Mouse (Mus musculus): ENCODE measurements at regions not wholly inside any gene's neighbourhood (a gene's known extent, or its start where the extent isn't known, plus 50 kb on each side); places are given as distances from the start of the nearest gene placed in this dataset.

DNA sequence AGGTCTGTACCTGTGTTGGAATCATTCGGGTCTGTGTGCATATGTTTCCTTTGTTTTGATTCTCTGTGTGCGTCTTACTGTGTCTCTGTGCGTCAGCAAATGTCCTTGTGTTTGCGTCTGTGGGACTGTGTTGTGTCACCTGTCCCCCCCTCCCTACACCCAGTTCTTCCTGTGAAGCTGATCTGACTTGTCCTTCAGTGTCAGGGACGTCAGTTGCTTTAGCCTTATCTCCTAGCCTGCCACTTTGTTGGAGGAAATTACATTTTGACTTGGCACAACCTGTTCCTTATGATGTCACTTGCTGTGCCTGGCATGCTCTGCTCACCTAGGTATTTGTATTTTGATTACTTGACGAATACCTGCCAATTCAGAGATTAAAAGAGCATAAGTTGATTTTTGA lies 90.4 kb upstream of the Cpeb4 start:
- no peak for DNase-seq (ENCODE audit: low spot score in 2 of 2)

DNA sequence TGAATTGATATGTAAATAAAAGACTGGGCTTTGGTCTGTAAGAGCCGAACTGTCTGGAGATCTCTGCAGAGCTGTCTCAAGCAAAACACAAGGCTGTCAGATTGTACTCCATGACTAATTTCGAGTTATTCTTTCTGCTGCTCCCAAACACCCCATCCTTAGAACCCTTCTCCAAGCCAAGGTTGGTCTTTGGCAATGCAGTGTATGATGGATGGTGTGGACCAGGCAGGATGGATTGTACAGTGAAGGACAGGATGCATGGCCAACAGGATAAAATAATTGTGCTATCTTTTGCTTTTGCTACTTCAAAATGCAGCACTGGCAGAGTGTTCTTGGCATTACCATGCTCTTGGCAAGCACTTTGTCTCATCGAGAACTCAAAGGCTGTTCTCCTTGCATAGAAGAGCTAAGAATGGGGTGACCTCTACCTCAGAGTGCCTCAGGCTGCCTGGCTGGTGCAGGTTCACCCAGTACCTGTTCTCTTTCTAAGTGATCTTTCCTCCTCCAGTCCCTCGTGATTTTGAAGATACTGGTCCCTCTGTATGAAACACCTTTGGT lies 88.4 kb upstream of the Cpeb4 start:
- no peak for DNase-seq (ENCODE audit: low spot score in 2 of 2)

DNA sequence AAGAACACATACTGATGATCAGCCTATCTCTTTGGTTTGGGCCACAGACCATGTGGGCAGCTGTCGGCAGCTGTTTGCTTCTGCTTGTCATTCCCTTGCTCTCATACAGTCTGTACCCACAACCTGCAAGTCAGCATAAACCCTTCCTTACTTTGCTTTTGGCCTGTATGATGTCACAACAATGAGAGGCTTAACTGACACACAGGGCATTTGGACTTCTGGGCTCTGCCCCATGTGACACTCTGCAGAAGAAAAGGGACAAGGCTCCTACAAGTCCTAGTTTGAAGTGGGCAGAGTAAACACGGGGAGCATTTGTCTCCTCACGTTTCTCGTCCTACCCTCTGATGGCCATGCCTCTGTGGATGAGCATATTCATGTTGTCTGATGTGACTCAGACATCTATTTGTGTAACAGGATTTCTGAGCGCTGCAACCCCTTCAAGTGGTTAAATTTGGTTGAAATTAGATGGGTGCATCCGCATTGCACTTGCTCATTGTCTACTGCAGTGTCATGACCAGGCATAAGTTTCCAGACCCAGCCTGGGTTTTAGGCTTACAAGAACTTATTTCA lies 87.6 kb upstream of the Cpeb4 start:
- no peak for DNase-seq (ENCODE audit: low spot score in 2 of 2)

DNA sequence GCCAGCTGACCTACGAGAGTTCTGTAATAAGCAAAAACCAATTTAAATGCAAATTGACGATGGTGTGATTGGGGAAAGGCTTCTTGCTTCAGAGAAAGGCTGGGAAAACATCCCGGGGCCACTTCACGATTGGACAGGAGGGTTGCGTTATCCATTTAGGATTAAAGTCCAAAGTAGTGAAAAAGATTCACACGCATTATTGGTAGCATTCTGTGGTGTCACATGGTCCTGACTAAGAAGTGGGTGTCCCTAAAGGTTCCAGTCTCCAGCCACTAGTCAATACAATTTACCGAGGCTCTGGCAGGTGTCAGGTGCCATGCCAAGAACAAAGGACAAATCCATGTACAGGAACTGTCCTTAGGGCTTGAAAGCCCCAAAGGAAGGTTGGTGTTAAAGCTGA lies 86.9 kb upstream of the Cpeb4 start:
- DNase-seq (ENCODE audit: low spot score in 2 of 2): no peak

DNA sequence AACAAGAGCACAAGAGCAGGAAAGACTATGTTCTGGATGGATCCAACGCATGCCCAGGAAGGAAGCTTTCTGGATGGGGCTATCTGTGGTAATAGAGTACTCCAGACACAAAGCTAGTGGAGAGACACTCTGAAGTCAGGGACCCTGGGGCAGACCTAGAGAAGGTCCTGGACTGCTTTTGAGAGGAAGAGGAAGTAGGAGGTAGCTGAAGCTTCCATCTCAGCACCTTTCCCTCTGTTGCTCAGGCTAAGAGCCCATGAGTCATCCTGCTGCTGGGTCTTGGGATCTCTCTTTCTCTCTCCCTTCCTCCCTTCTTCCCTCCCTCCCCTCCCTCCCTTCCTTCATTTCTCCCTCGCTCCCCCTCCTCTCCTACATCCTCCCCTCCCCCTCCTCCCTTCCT lies 84.6 kb upstream of the Cpeb4 start:
- DNase-seq (ENCODE audit: low spot score in 2 of 2): no peak

DNA sequence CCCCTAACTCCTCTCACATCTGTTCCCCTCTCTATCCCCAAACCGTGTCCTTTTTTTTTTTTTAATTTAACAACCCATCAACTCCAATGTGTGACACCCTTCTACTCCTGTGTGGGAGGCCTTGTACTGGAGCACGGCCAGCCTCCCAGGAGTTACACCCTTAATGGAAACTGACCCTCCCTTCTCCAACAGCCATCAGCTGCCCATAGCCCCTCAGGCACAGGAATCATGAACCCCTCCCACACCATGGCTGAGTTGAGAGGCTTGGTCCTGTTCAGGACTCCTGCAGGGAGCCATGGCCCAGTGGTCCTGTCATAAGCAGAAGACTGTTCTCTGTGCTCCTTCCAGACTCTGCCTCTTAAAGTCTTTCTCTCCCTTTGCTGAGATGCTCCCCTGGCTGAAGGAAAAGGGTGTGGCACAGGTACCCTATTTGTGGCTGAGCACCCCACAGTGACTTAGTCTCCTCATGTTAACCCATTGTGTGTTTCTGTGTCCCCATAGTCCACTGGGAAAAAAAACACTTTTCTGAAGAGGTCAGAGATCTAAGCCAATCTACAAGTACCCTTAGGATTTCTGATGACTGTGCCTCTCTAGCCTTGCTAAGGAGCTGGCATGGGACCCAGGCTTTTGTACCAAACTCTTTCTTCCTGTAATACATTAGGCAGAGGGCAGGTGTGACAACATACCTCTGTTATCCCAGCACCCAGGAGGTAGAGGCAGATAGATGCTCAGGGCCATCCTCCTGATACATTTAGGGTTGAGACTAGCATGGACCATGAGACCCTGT lies 83.9 kb upstream of the Cpeb4 start:
- DNase-seq (ENCODE audit: low spot score in 2 of 2): no peak

DNA sequence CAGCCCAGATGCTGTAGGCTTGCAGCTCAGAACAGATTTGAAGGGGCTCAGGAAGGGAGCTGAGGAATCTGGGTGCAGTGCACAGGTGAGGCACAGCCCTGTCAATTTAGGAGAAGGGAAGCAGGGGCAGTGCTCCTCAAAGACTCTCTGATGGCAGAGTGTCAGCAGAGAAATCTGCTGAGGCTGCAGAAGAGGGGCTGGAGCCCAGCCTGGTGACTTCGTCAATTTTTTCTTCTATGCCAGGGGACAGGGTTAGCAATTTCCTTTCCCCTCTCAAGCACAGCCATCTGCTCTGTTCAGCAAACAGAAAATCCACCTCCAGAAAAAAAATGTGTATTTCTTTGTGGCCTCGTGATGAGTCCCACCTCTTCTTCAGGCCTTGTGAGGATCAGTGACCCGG lies 82.0 kb upstream of the Cpeb4 start:
- DNase-seq (ENCODE audit: low spot score in 2 of 2): no peak

DNA sequence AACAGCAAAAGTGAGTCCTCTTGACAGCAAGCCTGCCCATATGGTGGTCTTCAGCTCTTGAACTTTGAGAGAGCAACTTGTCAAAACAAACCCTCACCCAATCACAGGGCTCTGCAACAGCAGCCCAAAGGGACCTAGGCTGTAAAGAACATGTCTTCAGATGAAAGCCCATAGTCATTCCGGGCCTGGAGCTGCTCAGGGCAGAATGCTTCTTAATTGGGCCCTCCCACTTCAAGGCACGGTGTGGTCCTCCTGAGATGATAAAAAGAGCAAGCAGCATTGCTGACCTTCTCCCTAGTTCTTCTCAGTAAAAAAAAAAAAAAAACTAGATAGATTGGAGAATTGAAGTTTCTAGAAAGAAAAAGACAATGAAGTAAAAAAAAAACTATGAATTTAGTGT lies 80.7 kb upstream of the Cpeb4 start:
- DNase-seq (ENCODE audit: low spot score in 2 of 2): no peak

DNA sequence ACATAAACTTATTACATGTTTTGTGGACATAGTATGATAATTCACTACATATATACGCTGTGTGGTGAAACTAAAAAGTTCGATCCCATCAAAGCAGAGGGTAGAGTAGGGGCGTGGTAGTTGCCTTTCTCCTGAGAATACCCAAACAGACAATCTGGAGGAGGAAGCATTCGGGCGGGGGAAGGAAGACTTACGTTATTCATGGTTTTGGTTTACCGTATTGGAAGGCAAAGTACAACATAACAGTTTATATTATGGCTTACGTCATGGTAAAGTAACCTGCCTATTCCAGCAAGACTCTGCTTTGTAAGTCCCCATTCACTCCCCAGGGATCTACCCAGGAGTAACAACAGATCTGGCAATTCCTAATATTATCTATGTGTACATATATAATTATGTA lies 76.9 kb upstream of the Cpeb4 start:
- no peak for DNase-seq (ENCODE audit: low spot score in 2 of 2)

DNA sequence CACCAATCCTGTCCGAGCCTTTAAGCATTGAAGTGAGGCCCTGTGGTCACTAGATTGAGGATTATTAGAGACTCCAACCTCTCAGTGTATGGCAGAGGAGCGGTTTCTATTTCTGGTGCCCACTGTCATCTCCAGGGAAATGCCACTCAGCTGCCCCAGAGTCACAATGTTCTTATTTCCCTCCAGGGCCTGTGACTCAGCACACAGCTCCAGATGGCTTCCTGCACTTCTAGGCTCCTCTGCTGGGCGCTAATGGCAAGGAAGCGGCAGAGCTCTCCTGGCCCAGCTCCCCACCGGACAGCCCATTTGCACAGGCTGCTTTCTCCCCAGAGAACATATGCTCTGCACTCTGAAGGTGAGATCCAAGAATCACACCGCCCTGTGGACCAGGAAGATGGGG lies 75.8 kb upstream of the Cpeb4 start:
- no peak for DNase-seq (ENCODE audit: low spot score in 2 of 2)

DNA sequence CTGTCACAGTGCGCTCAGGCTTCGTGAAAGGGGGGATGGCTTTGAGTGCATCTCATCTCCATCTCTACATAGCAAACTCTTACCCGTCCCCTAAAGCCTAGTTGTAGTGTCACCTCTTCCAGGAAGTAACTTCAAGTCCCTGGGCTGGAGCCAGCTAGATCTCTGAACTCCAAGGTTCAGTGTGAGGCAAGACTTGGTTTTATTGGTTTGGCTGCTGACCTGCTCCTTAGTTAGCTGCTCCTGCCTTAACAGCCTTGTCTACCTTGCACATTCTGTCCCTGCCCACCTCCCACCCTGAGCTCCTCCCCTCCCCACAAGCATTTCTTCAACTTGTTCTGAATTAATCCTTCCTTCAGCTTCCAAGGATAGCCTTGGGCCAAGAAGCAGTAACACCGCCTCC lies 70.4 kb upstream of the Cpeb4 start:
- no peak for DNase-seq (ENCODE audit: low spot score in 2 of 2)

DNA sequence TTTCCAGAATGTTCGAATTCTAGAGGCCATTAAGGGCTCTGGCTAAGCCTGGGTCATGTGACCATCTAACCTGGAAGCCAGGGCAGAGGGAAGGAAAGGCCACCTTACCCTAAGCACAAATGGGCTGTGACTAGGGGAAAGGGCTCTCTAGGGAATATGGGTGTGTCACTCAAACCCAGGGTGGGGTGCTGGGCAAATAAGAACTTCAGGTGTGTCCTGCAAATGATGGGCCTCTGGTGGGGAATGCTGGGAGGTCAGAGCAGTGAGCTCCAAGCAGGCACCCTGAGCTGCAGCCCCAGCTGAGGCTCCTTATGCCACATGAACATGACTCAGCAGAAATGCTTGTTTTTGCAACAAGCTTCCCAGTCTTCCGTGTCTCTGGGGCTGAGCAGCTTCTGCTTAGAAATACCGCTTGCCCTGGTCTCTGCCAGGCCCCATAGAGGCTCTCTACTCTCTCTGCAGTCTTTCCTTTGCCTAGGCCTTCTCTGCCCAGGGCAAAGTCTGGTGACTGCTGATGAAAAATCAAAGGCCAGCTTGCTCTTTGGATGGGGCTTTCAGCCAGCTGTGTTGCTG lies 68.6 kb upstream of the Cpeb4 start:
- no peak for DNase-seq (ENCODE audit: low spot score in 2 of 2)

DNA sequence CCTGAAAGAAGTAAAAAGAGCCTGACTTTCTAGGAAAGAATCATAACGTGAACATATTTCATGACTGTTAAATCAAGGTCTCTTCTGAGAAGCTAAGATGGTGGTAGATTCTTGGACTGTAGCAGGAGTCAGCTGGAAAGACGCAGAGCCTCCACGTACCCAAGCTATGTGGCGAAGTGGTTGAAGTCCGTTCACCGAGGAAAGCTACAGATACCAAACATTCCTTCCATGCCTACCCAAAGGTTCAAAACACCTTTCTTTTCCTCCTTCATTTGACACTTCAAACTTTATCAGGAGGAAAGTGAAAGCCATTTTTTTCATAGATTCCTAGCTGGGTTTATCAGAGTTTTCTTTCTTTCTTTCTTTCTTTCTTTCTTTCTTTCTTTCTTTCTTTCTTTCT lies 67.5 kb upstream of the Cpeb4 start:
- no peak for DNase-seq (ENCODE audit: low spot score in 2 of 2)

DNA sequence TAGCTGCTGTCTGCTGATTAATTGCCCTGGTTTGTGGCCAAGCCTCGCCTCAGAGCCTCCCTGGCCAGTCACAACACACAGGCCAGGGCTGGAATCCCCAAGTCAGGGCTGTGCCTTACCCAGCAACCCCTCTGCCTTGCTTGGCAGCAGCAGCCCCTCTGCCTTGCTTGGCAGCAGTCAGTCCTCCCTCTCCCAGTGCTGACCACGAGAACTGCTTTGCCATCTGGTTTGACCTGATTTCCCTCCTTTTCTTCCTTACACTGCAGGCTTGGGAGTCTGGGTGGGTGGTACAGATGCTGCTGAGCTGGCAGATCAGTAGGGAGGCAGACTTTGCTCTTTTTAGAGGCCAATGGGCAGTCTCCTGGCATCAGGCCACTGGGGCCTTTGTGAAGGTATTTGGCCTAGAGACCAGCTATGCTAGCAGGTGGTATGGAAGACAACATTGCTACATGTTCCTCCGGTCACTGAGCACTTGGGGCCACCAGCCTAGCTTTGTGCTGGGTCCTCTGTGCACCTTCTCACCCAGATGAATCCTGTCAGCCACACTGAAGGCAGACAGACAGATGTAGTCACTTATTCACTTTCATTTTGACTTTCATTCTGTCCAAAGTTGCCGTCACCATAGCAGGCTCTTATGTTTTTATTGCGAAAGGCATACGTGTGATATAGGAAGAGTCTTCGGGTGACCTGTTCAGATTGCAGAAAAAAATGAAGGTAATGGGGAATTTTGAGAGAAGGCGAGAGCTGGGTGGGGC lies 64.4 kb upstream of the Cpeb4 start:
- peak; percentile 42 to 64 for DNase-seq (ENCODE audit: low spot score in 2 of 2)

DNA sequence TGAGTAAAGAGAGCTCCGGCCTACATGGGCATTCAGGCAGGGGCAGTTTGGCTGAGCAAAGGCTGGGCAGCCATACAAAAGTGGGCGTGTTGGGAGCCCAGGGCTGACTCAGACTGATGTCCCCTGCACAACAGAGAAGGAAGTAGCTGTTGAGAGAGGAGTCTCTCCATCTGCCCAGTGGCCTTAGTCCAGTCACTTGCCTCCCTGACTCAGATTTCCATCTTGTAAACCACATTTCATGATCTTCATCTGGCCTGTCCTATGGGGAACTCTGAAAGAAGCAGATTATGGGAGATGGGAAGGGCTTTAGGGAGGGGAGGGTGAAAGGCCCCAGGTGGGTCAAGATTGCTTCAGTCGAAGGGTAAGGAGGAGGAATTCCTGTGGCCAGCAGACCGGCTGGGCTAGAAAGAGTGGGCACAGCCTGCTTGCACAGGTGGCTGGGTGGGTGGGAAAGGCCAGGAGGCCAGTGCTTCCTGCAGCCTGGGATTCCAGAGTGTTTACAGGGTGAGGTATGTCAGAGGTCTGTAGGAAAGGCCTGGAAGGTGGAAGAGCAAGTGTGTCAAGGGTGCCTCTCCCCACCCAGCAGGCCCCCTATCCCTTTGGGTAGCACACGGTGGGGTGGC lies 63.7 kb upstream of the Cpeb4 start:
- DNase-seq (ENCODE audit: low spot score in 2 of 2): no peak

DNA sequence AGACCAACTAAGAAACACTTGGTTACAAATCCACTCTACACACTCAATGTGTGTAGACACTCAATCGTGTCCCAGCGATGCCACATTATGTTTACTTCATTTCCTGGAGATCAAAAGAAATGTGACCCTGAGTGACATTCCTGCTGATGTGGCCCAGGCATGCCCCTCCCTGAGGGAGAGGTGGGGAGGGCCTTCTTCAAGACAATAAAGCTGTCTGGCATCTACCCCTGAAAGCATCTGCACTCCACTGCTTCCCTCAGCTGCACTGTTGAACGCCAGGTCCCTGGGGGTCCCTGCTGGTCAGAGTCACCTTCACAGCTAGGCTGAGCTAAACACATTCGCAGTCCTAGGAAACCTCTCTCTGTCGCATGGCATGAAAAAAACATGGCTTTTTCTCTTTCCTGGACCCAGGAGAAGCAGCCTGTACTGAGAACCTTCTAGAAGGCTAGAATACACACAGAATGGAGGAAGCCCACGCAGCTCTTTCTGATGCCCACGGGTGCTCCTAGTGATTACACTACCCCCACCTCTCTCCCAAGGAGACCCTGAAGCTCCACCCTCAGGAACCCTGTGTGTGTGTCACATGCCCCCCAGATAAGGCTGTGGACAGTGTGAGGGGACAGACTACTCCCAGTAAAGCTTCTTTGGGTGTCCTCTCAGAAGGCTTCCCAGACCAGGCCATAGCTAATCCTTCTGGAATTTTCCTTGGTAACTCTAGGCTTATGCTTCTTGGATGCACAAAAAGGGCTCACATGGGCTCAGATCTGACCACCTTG lies 61.8 kb upstream of the Cpeb4 start:
- DNase-seq (ENCODE audit: low spot score in 2 of 2): no peak

DNA sequence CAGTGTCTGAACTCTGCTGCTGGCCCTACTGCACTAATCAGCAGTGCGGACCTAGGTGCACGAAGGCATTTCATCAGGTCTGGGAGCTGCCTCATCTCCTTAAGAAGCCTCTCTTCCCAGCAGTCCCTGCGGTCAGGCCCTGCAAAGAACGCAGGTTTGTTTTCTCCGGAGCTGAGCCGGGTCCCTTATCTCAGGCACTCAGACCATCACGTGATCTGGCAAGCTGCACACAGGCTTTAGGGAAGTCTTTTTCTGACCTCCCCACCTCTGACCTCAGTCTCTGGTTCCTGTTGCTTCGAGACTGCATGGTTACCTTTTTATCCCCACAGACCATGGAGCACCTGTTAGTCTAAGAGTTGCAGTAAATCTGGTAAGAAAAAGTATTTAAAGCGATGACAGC lies 59.8 kb upstream of the Cpeb4 start:
- DNase-seq (ENCODE audit: low spot score in 2 of 2): no peak

DNA sequence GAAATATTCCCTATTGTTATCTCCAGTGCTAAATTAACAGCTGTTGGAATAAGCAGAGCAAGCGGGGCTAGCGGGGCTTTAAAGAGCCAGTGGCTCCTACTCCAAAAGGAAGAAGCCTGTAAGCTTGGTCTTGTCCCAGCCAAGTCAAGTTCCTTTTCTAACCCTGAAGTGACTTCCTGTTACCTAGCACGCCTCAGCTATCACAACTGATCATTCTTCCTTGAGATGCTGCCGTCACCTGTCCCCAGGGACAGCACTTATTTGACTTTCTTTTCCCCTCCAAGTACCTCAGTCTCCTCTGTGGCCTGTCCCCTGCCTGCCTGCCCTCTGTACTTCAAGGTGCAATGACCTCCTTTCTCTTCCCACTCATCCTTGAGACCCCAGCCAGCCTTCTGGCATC lies 57.4 kb upstream of the Cpeb4 start:
- DNase-seq (ENCODE audit: low spot score in 2 of 2): no peak

DNA sequence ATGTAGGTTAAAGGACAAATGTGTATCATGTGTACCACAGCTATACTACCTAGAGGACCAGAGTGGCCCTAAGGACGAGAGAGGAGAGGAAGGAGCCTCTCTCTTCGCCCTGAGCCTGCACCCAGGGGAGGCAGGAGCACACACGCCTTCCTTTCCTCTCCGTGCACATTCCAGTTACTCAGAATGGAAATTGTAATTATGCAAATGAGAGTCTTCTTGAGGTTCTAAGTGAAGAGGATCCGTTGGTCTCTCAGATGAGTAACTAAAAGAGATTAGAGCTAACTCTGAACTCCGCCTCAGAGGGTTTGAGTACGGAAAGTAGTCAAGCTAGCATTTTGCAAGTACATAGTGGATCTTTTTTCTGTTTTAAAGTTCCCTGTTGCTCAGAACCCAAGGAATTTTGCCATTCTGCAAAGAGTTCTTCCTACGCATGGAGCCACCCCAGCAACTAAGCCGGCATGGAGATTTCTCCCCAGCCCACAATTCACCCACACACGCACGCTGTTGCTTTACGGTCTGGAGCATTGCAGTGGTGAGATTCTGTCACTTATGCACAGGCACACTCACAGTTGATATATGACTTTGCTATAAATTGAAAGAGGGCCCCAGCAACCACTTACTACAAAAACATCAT lies 56.0 kb upstream of the Cpeb4 start:
- DNase-seq (ENCODE audit: low spot score in 2 of 2): no peak

DNA sequence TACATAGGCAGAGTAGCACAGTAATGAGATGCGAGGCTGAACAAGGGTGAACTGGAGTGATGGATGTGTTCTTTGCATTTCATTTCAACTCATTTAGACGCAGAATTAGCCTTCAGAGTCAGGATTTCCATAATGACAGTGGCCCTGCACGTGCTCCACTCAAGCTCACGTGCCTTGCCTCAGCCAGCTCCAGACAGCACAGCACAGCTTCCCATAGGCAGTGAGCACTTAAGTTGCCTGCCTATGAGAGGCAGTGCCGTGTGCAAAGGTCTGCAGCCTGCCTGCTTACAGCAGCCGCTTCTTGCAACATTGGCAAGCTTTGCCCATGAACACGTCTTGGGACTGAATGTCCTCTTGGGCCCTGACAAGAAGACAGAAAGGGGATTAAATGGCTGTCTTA lies 54.0 kb upstream of the Cpeb4 start:
- no peak for DNase-seq (ENCODE audit: low spot score in 2 of 2)

Measured in layer of hippocampus, postnatal 14 days (tissue).